Mouse (Mus musculus): ENCODE measurements around the gene Gm17655. TPM values are rescaled to one million over a fixed set of nuclear protein-coding genes. Genes with fewer than 3 reads are reported as not detected.
"Not testable (repeated sequence)": the region's sequence is repeated elsewhere in the genome, so short reads cannot be mapped to it uniquely, and the experiment has no call there.

Gm17655 gene
- polyA plus RNA-seq, 1 experiment from 2014 or later = 2.7 TPM

- H3K4me1 ChIP-seq (replicated peaks; ENCODE audit: insufficient read depth, low read length); H3K9me3 ChIP-seq (replicated peaks; ENCODE audit: low read length); H3K36me3 ChIP-seq (ENCODE audit: insufficient read depth, low read length); H3K27ac ChIP-seq; H3K9ac ChIP-seq (ENCODE audit: low read depth, low read length); H3K4me2 ChIP-seq (ENCODE audit: low read length); H3K27me3 ChIP-seq (ENCODE audit: insufficient read depth, low read length); H3K4me3 ChIP-seq (replicated peaks; ENCODE audit: low read depth, low read length): not testable (repeated sequence)
- TF ChIP-seq CTCF (IDR thresholded peaks at IDR 0.05; ENCODE audit: low read depth) = peak; percentile 71
- 44% methylated on average over 8 of the region's 8 CpGs for WGBS
- ATAC-seq (replicated peaks; ENCODE audit: low FRiP score, low read depth) (peak; percentile 46; the same call in 1 of the 2 replicates), DNase-seq (ENCODE audit: low spot score) (peak; percentile 69)
These were observed 48.5 kb downstream of the Gm17655 start for GRCm38 (mm10) chr5:110023694-110024427.

GRCm38 (mm10) chr5:110023273-110023672, 49.0 kb downstream of the Gm17655 start:
- WGBS = 62% methylated on average over 9 of the region's 9 CpGs
- no peak overlapping the region for H3K27ac ChIP-seq
- no peak for TF ChIP-seq CTCF (IDR thresholded peaks at IDR 0.05; ENCODE audit: low read depth)
- H3K4me1 ChIP-seq (replicated peaks; ENCODE audit: insufficient read depth, low read length) = no peaks in the 10 kb centered on the region
- no peaks in the 10 kb centered on the region for H3K27me3 ChIP-seq (ENCODE audit: insufficient read depth, low read length)
- H3K9ac ChIP-seq (ENCODE audit: low read depth, low read length) = no peak overlapping the region
- H3K4me3 ChIP-seq (replicated peaks; ENCODE audit: low read depth, low read length) = no peak overlapping the region
- ATAC-seq (replicated peaks; ENCODE audit: low FRiP score, low read depth) = no peak
- no peak overlapping the region for H3K4me2 ChIP-seq (ENCODE audit: low read length)
- DNase-seq (ENCODE audit: low spot score) = peak; percentile 5
- no peaks in the 10 kb centered on the region for H3K36me3 ChIP-seq (ENCODE audit: insufficient read depth, low read length)
- no peaks in the 10 kb centered on the region for H3K9me3 ChIP-seq (replicated peaks; ENCODE audit: low read length)

DNA sequence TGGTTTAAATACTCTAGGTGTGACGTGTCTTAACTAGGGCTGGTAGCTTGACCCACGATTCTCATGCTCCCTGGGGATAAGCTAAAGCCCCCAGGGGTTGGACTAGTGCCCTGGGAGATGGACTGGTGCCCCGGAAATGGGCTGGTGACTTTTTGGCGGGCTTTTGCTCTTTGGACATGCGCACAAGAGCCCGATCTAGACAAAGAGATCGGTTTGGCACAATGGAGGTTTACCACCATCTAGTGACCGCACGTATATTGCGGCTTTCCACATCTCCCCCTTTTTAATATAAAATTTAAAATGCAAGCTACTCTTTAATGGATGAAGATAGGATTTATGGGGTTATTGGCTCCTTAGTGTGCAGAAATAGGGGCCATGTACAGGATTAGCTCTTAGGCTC, 56.5 kb downstream of the Gm17655 start:
- H3K4me2 ChIP-seq (ENCODE audit: low read length); H3K27me3 ChIP-seq (ENCODE audit: insufficient read depth, low read length); H3K4me3 ChIP-seq (replicated peaks; ENCODE audit: low read depth, low read length); H3K9me3 ChIP-seq (replicated peaks; ENCODE audit: low read length); H3K4me1 ChIP-seq (replicated peaks; ENCODE audit: insufficient read depth, low read length); ATAC-seq (replicated peaks; ENCODE audit: low FRiP score, low read depth); DNase-seq (ENCODE audit: low spot score); H3K27ac ChIP-seq; H3K36me3 ChIP-seq (ENCODE audit: insufficient read depth, low read length); H3K9ac ChIP-seq (ENCODE audit: low read depth, low read length): not testable (repeated sequence)
- 87% methylated on average over 10 of the region's 10 CpGs for WGBS
- TF ChIP-seq CTCF (IDR thresholded peaks at IDR 0.05; ENCODE audit: low read depth) = peak; percentile 16; the same call in 1 of the 2 replicates

Other genes starting within 250 kb of the Gm17655 start
- 0.71 and 0.95 TPM in 2 replicates for gene Gm15446, start 149.1 kb downstream of the Gm17655 start, polyA plus RNA-seq (2015; fragmentation: Nextera tagmentation; extraction: Ambion mirVana)
- gene Zfp932, start 76.0 kb downstream of the Gm17655 start, polyA plus RNA-seq (2015; fragmentation: Nextera tagmentation; extraction: Ambion mirVana) = 22.2 and 25.7 TPM in 2 replicates
- 0.91 and 1.0 TPM in 2 replicates for gene Gm35315, start 21.9 kb upstream of the Gm17655 start, polyA plus RNA-seq (2015; fragmentation: Nextera tagmentation; extraction: Ambion mirVana)
- gene Plcxd1, start 27.5 kb upstream of the Gm17655 start, polyA plus RNA-seq (2015; fragmentation: Nextera tagmentation; extraction: Ambion mirVana) = 1.3 and 1.6 TPM in 2 replicates
- 26.4 and 28.3 TPM in 2 replicates for gene Gtpbp6, start 35.7 kb upstream of the Gm17655 start, polyA plus RNA-seq (2015; fragmentation: Nextera tagmentation; extraction: Ambion mirVana)
- gene Zfp605, start 37.6 kb upstream of the Gm17655 start, polyA plus RNA-seq (2015; fragmentation: Nextera tagmentation; extraction: Ambion mirVana) = 4.8 and 4.9 TPM in 2 replicates
- gene Chfr, start 63.3 kb upstream of the Gm17655 start, polyA plus RNA-seq (2015; fragmentation: Nextera tagmentation; extraction: Ambion mirVana) = 29.5 and 30.5 TPM in 2 replicates
- gene Golga3, start 104.2 kb upstream of the Gm17655 start, polyA plus RNA-seq (2015; fragmentation: Nextera tagmentation; extraction: Ambion mirVana) = 9.8 and 11.1 TPM in 2 replicates
- 23.3 and 24.2 TPM in 2 replicates for gene Ankle2, start 158.5 kb upstream of the Gm17655 start, polyA plus RNA-seq (2015; fragmentation: Nextera tagmentation; extraction: Ambion mirVana)
- 47.8 and 51.7 TPM in 2 replicates for gene Pgam5, start 197.4 kb upstream of the Gm17655 start, polyA plus RNA-seq (2015; fragmentation: Nextera tagmentation; extraction: Ambion mirVana)
- 54.0 and 57.6 TPM in 2 replicates for gene Pxmp2, start 213.7 kb upstream of the Gm17655 start, polyA plus RNA-seq (2015; fragmentation: Nextera tagmentation; extraction: Ambion mirVana)
- 11.1 and 13.7 TPM in 2 replicates for gene Pole, start 213.8 kb upstream of the Gm17655 start, polyA plus RNA-seq (2015; fragmentation: Nextera tagmentation; extraction: Ambion mirVana)

Data from kidney, postnatal 0 days (tissue).